Mouse (Mus musculus) left cerebral cortex, adult 8-10 months (tissue): ENCODE data around the gene 1700020D05Rik. TPM values are rescaled to one million over a fixed set of nuclear protein-coding genes. Genes with fewer than 3 reads are reported as not detected.

ENCODE experiments used
- DNase-seq, 2 experiments: peaks; one replicate each; pipeline ENCODE4 v3.0.0; 2022; ENCODE audit warnings: low spot score in 2 of 2
- total RNA-seq, 4 experiments: library from RNA; stranded (reverse); gene quantifications; 2 replicates each; pipeline ENCODE4 v1.2.4; 2022

1700020D05Rik gene
- total RNA-seq, 4 experiments from 2014 or later: 6.6 to 8.6 (median 7.1) TPM

- DNase-seq: no peak
Observed at GRCm38 (mm10) chr19:5455568-5455967, 48.0 kb downstream of the 1700020D05Rik start.

GRCm38 (mm10) chr19:5455037-5455436 is 48.5 kb downstream of the 1700020D05Rik start:
- no peak for DNase-seq

Other genes starting within 250 kb of the 1700020D05Rik start
- gene Pacs1, start 230.7 kb downstream of the 1700020D05Rik start, total RNA-seq: 10 to 100 TPM; 63.3 to 64.7 (median 64.5) TPM
- 100 to 1,000 TPM; 201 to 220 (median 207) TPM for gene Sf3b2, start 208.3 kb downstream of the 1700020D05Rik start, total RNA-seq
- gene Gal3st3, start 205.5 kb downstream of the 1700020D05Rik start, total RNA-seq: 10 to 100 TPM; 55.7 to 57.0 (median 56.3) TPM
- not detected for gene Catsper1, start 168.0 kb downstream of the 1700020D05Rik start, total RNA-seq
- 10 to 100 TPM; 21.5 to 39.4 (median 34.1) TPM for gene Cst6, start 154.2 kb downstream of the 1700020D05Rik start, total RNA-seq
- gene Eif1ad, start 137.0 kb downstream of the 1700020D05Rik start, total RNA-seq: 10 to 100 TPM; 22.1 to 29.0 (median 23.8) TPM
- gene Banf1, start 136.6 kb downstream of the 1700020D05Rik start, total RNA-seq: 10 to 100 TPM; 66.5 to 85.5 (median 77.9) TPM
- gene Sart1, start 115.1 kb downstream of the 1700020D05Rik start, total RNA-seq: 100 to 1,000 TPM in 2 of 4 experiments, 10 to 100 TPM in 2; 85.6 to 109 (median 94.2) TPM
- not detected for gene Tsga10ip, start 101.3 kb downstream of the 1700020D05Rik start, total RNA-seq
- gene Drap1, start 78.8 kb downstream of the 1700020D05Rik start, total RNA-seq: 100 to 1,000 TPM; 253 to 272 (median 266) TPM
- gene AI837181, start 78.6 kb downstream of the 1700020D05Rik start, total RNA-seq: 10 to 100 TPM; 70.4 to 79.1 (median 75.0) TPM
- not detected for gene Fosl1, start 56.2 kb downstream of the 1700020D05Rik start, total RNA-seq
- gene Ccdc85b, start 45.9 kb downstream of the 1700020D05Rik start, total RNA-seq: 10 to 100 TPM; 26.2 to 30.7 (median 29.4) TPM
- 100 to 1,000 TPM in 1 of 4 experiments, 10 to 100 TPM in 3; 89.0 to 124 (median 93.6) TPM for gene Fibp, start 43.2 kb downstream of the 1700020D05Rik start, total RNA-seq
- gene Ctsw, start 35.3 kb downstream of the 1700020D05Rik start, total RNA-seq: 1 to 10 TPM in 1 of 4 experiments, under 1 TPM in 3; 0.30 to 1.0 (median 0.46) TPM
- 10 to 100 TPM; 16.0 to 21.9 (median 18.7) TPM for gene Efemp2, start 29.8 kb downstream of the 1700020D05Rik start, total RNA-seq
- gene Mus81, start 15.4 kb downstream of the 1700020D05Rik start, total RNA-seq: 10 to 100 TPM; 29.7 to 36.3 (median 35.4) TPM
- gene Cfl1, start 13.3 kb downstream of the 1700020D05Rik start, total RNA-seq: 1,000 to 10,000 TPM; 1,338 to 1,440 (median 1,412) TPM
- gene Snx32, start 6.8 kb upstream of the 1700020D05Rik start, total RNA-seq: 10 to 100 TPM; 82.4 to 93.9 (median 89.3) TPM
- gene Ovol1, start 56.9 kb upstream of the 1700020D05Rik start, total RNA-seq: not detected
- gene Ap5b1, start 64.2 kb upstream of the 1700020D05Rik start, total RNA-seq: 1 to 10 TPM; 6.9 to 9.1 (median 7.8) TPM
- gene Rnaseh2c, start 98.1 kb upstream of the 1700020D05Rik start, total RNA-seq: 10 to 100 TPM; 68.0 to 88.2 (median 72.1) TPM
- gene Kat5, start 106.5 kb upstream of the 1700020D05Rik start, total RNA-seq: 100 to 1,000 TPM in 1 of 4 experiments, 10 to 100 TPM in 3; 87.3 to 115 (median 97.0) TPM
- gene Rela, start 133.7 kb upstream of the 1700020D05Rik start, total RNA-seq: 10 to 100 TPM; 22.5 to 25.3 (median 23.7) TPM
- gene Sipa1, start 159.9 kb upstream of the 1700020D05Rik start, total RNA-seq: 10 to 100 TPM; 12.5 to 20.7 (median 14.9) TPM
- 10 to 100 TPM; 19.0 to 20.2 (median 19.7) TPM for gene Map3k11, start 185.0 kb upstream of the 1700020D05Rik start, total RNA-seq
- gene Pcnx3, start 185.1 kb upstream of the 1700020D05Rik start, total RNA-seq: 10 to 100 TPM; 74.4 to 86.8 (median 80.3) TPM
- under 1 TPM in 1 of 4 experiments, not detected in 3; 0.37 TPM for gene Kcnk7, start 200.6 kb upstream of the 1700020D05Rik start, total RNA-seq
- 10 to 100 TPM; 15.8 to 22.9 (median 19.9) TPM for gene Ehbp1l1, start 222.5 kb upstream of the 1700020D05Rik start, total RNA-seq
- 10 to 100 TPM; 24.9 to 30.9 (median 26.1) TPM for gene Fam89b, start 225.9 kb upstream of the 1700020D05Rik start, total RNA-seq
- gene Ltbp3, start 237.1 kb upstream of the 1700020D05Rik start, total RNA-seq: 10 to 100 TPM; 35.0 to 42.2 (median 41.3) TPM